Mouse (Mus musculus) spleen, adult 2 months (tissue): ENCODE data around the gene Prkca. TPM values are rescaled to one million over a fixed set of nuclear protein-coding genes. Genes with fewer than 3 reads are reported as not detected.

Experiments
- DNase-seq, 2 experiments: peaks; one replicate each; pipeline versions ENCODE4 v3.0.0 to v3.0.0-alpha.2; 2012 to 2021; ENCODE audit warnings: low spot score in 2 of 2, low read depth in 1 of 2
- H3K27ac ChIP-seq: fragments of 200-500 bp; 2 replicates; pipeline ENCODE4 v1.5.1; 2012; ENCODE audit warnings: low read length, inconsistent platforms; ENCODE audit not compliant: insufficient read depth
- H3K27me3 ChIP-seq: fragments of 200-500 bp; 2 replicates; pipeline ENCODE4 v1.6.1; 2012; ENCODE audit warnings: mild to moderate bottlenecking, moderate library complexity, low read length, inconsistent platforms; ENCODE audit not compliant: control insufficient read depth, insufficient read depth
- H3K36me3 ChIP-seq: fragments of 200-500 bp; 2 replicates; pipeline ENCODE4 v1.6.1; 2012; ENCODE audit warnings: mild to moderate bottlenecking, low read length, inconsistent platforms; ENCODE audit not compliant: control insufficient read depth, insufficient read depth
- H3K4me1 ChIP-seq: fragments of 200-500 bp; 2 replicates; pipeline ENCODE4 v1.6.1; 2011; ENCODE audit warnings: inconsistent platforms; ENCODE audit not compliant: control insufficient read depth, insufficient read depth, insufficient read length
- H3K4me3 ChIP-seq: fragments of 200-500 bp; 2 replicates; pipeline ENCODE4 v1.5.1; 2011; ENCODE audit warnings: mild to moderate bottlenecking, inconsistent platforms; ENCODE audit not compliant: insufficient read depth, insufficient read length; ENCODE audit errors: extremely low read depth
- CTCF ChIP-seq: fragments of 200-500 bp; IDR thresholded peaks from 2 replicates; pipeline ENCODE4 v1.5.1; 2011; ENCODE audit warnings: mild to moderate bottlenecking, inconsistent platforms; ENCODE audit not compliant: insufficient read depth, insufficient read length, insufficient replicate concordance; ENCODE audit errors: extremely low read depth
- POLR2A ChIP-seq: fragments of 200-500 bp; IDR thresholded peaks from 2 replicates; pipeline ENCODE4 v1.6.1; 2011; ENCODE audit warnings: low read depth, low read length, inconsistent platforms
- whole genome bisulfite sequencing: fragments of 180-500 bp; shearing (Covaris S2); methylation state at CpG from one replicate; pipeline ENCODE4 v1.1.7; 2018; 5-methylcytosine and 5-hydroxymethylcytosine counted together
- polyA plus RNA-seq: library from polyadenylated mRNA; depleted of rRNA; stranded (reverse); fragments of >200 nt; gene quantifications from 2 replicates; pipeline ENCODE4 v1.2.3, GENCODE M21; 2012

Prkca gene
- polyA plus RNA-seq, 1 experiment = 8.4 TPM

DNA sequence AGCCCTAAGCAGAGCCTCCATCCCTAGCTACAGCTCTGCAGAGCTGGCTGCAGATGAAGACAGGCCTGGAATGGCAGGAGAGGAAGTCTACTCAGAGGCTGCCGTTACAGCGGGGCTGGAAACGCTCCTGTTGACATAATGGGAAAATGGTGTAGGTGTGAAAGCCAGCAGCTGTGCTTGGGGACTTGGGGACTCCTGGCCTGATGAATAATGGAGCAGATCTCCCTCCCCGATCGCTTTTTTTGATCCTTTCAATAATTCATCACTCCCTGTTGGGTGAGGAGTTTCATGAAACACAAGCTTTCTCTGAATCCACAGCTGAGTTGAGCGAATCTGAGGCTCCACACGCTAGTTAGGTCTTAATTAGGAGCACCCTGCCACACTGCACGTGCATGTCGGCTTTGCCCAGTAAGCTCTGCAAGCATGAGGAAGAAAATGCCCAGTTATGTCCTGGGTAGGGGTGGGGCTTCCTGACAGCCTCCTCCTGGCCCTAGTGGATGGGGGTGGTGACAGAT lies 425.9 kb downstream of the Prkca start:
- Histone ChIP-seq H3K27me3 (no peaks in the 10 kb centered on the region), H3K36me3 (no peaks in the 10 kb centered on the region), H3K27ac (no peak overlapping the region), H3K4me3 (no peak overlapping the region), H3K4me1 (no peaks in the 10 kb centered on the region)
- 63% methylated on average over 9 of the region's 9 CpGs for WGBS
- TF ChIP-seq CTCF (no peak), POLR2A (no peak)
- no peak for DNase-seq

DNA sequence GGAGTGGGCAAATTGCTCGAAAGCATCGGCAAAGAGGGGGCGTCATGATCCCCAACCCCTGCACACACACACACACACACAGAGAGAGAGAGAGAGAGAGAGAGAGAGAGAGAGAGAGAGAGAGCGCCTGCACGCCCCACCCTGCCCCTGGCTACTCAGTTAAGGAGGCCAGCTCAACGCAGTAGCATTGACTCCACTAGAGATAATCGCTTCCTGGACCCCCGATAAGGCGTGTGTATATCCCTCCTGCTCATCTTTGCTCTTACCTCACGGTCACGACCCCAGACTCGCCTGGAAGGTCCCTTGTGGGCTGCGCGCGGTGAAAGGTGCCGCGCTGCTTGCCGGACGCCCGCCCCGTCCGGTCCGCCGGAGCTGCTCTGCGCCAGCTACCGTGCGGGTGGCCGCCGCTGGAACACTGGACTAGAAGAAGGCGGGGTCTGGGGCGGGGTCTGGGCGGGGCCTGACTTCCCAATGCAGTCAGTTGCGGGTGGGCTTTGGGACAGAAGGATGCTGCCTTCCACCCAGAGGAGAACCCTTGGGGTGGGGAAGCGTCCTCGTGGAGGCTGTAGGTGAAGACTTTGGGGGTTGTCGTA lies 429.0 kb downstream of the Prkca start, which contains the start of gene Cacng5:
Cacng5 (minus strand) TSS at position 422 of the 593 bp plus-strand sequence.
- no peak for DNase-seq
- Histone ChIP-seq H3K27ac (no peak within 1 kb of the TSS), H3K4me1 (no peaks in the 10 kb centered on the region), H3K27me3 (no peaks in the 10 kb centered on the region), H3K36me3 (no peaks in the 10 kb centered on the region), H3K4me3 (no peak within 1 kb of the TSS)
- no peak for TF ChIP-seq CTCF
- no peak for TF ChIP-seq POLR2A
- 11% methylated on average over 36 of the region's 36 CpGs for whole genome bisulfite sequencing

DNA sequence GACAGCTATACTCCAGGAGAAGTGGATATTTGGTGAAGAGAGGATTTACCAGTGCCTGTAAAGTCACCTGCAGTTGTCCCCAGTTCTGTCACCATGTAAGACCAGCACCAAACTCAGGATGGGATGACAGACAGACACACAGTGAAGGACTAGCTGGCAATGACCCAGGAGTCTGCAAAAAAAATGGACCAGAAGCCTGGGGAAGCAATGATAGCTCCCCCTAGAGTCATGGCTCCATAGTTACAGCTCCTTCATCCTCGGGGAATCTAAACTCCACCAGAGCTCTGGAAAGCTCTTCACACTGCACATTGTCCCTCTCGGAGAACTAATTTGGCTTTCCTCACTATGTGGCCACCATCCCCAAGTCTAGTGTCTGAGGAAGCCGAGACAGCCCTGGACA lies 430.4 kb downstream of the Prkca start:
- Histone ChIP-seq H3K4me3 (no peak overlapping the region), H3K27ac (no peak overlapping the region), H3K4me1 (no peaks in the 10 kb centered on the region), H3K27me3 (no peaks in the 10 kb centered on the region), H3K36me3 (no peaks in the 10 kb centered on the region)
- 65% methylated on average over 3 of the region's 3 CpGs for WGBS
- TF ChIP-seq POLR2A = no peak
- no peak for TF ChIP-seq CTCF
- no peak for DNase-seq

- WGBS = 77% methylated on average over 9 of the region's 9 CpGs
- Histone ChIP-seq H3K4me3 (no peak overlapping the region), H3K27ac (no peak overlapping the region), H3K36me3 (no peaks in the 10 kb centered on the region), H3K4me1 (no peaks in the 10 kb centered on the region; the same call in 1 of the 2 replicates), H3K27me3 (no peaks in the 10 kb centered on the region)
- TF ChIP-seq POLR2A = no peak
- no peak for DNase-seq
Measured at GRCm38 (mm10) chr11:107905364-107905763, 438.4 kb downstream of the Prkca start.

GRCm38 (mm10) chr11:107903966-107904605 lies 439.6 kb downstream of the Prkca start:
- Histone ChIP-seq H3K27ac (no peak overlapping the region), H3K36me3 (no peaks in the 10 kb centered on the region), H3K4me3 (no peak overlapping the region), H3K27me3 (no peaks in the 10 kb centered on the region), H3K4me1 (no peaks in the 10 kb centered on the region; the same call in 1 of the 2 replicates)
- TF ChIP-seq POLR2A (no peak), CTCF (no peak)
- DNase-seq = no peak
- WGBS = 48% methylated on average over 4 of the region's 4 CpGs

GRCm38 (mm10) chr11:107900470-107900869 lies 443.3 kb downstream of the Prkca start:
- no peaks in the 10 kb centered on the region for H3K27me3 ChIP-seq
- H3K36me3 ChIP-seq = no peaks in the 10 kb centered on the region
- TF ChIP-seq POLR2A (no peak), CTCF (no peak)
- no peak for DNase-seq
- no peaks in the 10 kb centered on the region for H3K4me1 ChIP-seq
- no peak overlapping the region for H3K4me3 ChIP-seq
- no peak overlapping the region for H3K27ac ChIP-seq
- 55% methylated on average over 4 of the region's 4 CpGs for WGBS

- 56% methylated on average over 2 of the region's 2 CpGs for WGBS
- H3K4me1 ChIP-seq = no peaks in the 10 kb centered on the region
- no peak for DNase-seq
Measured at GRCm38 (mm10) chr11:107898698-107899097, 445.0 kb downstream of the Prkca start.

More at GRCm38 (mm10) chr11:107898698-107899097, 445.0 kb downstream of the Prkca start:
- H3K27me3 ChIP-seq = no peaks in the 10 kb centered on the region
- TF ChIP-seq CTCF = no peak
- TF ChIP-seq POLR2A = no peak
- no peaks in the 10 kb centered on the region for H3K36me3 ChIP-seq
- no peak overlapping the region for H3K4me3 ChIP-seq
- H3K27ac ChIP-seq = no peak overlapping the region
